Mouse (Mus musculus): ENCODE data around the gene Trpc4ap.

GRCm38 (mm10) chr2:155652618-155653017 is 39.6 kb downstream of the Trpc4ap start:
- TF ChIP-seq CTCF (IDR thresholded peaks at IDR 0.05; ENCODE audit: low read depth) (no peak), EP300 (optimal IDR thresholded peaks at IDR 0.05) (no peak)

Data from stomach, postnatal 0 days (tissue).